Mouse (Mus musculus): ENCODE results near the gene Rpl27a. TPM values are rescaled to one million over a fixed set of nuclear protein-coding genes. Genes with fewer than 3 reads are reported as not detected.

Rpl27a gene
- polyA plus RNA-seq, 1 experiment: 436 TPM

- H3K4me1 ChIP-seq (replicated peaks; ENCODE audit: control insufficient read depth, insufficient read depth, low read length): peaks cover 2% of the 10 kb centered on the region; the same call in 1 of the 2 replicates
- H3K4me3 ChIP-seq (ENCODE audit: control insufficient read depth, insufficient read depth, low read length): no peak overlapping the region
- no peak overlapping the region for H3K27ac ChIP-seq (ENCODE audit: control insufficient read depth, insufficient read depth, low read length)
- no peaks in the 10 kb centered on the region for H3K27me3 ChIP-seq (ENCODE audit: control insufficient read depth, insufficient read depth, low read length)
- H3K36me3 ChIP-seq (ENCODE audit: control insufficient read depth, insufficient read depth, low read length): no peaks in the 10 kb centered on the region
- DNase-seq: no peak
- TF ChIP-seq CTCF (IDR thresholded peaks at IDR 0.05; ENCODE audit: borderline replicate concordance, control insufficient read depth, extremely low read depth, insufficient read depth, low read length, poor library complexity) (no peak), POLR2A (IDR thresholded peaks at IDR 0.05; ENCODE audit: control insufficient read depth, extremely low read depth, insufficient read depth, low read length, poor library complexity) (no peak)
Measured at GRCm38 (mm10) chr7:109566327-109566726, 47.4 kb downstream of the Rpl27a start.

- no peak for DNase-seq
- H3K4me1 ChIP-seq (replicated peaks; ENCODE audit: control insufficient read depth, insufficient read depth, low read length): peaks cover 2% of the 10 kb centered on the region; the same call in 1 of the 2 replicates
- WGBS: 93% methylated on average over 11 of the region's 11 CpGs
- no peak overlapping the region for H3K4me3 ChIP-seq (ENCODE audit: control insufficient read depth, insufficient read depth, low read length)
- H3K36me3 ChIP-seq (ENCODE audit: control insufficient read depth, insufficient read depth, low read length): no peaks in the 10 kb centered on the region
- no peaks in the 10 kb centered on the region for H3K27me3 ChIP-seq (ENCODE audit: control insufficient read depth, insufficient read depth, low read length)
- TF ChIP-seq POLR2A (IDR thresholded peaks at IDR 0.05; ENCODE audit: control insufficient read depth, extremely low read depth, insufficient read depth, low read length, poor library complexity): no peak
- TF ChIP-seq CTCF (IDR thresholded peaks at IDR 0.05; ENCODE audit: borderline replicate concordance, control insufficient read depth, extremely low read depth, insufficient read depth, low read length, poor library complexity): no peak
- H3K27ac ChIP-seq (ENCODE audit: control insufficient read depth, insufficient read depth, low read length): no peak overlapping the region
Measured at GRCm38 (mm10) chr7:109566841-109567768, 48.2 kb downstream of the Rpl27a start.

GRCm38 (mm10) chr7:109568391-109568892, 49.5 kb downstream of the Rpl27a start:
- 93% methylated on average over 4 of the region's 4 CpGs for WGBS
- Histone ChIP-seq H3K4me3 (ENCODE audit: control insufficient read depth, insufficient read depth, low read length) (no peak overlapping the region), H3K36me3 (ENCODE audit: control insufficient read depth, insufficient read depth, low read length) (no peaks in the 10 kb centered on the region), H3K27me3 (ENCODE audit: control insufficient read depth, insufficient read depth, low read length) (no peaks in the 10 kb centered on the region), H3K4me1 (replicated peaks; ENCODE audit: control insufficient read depth, insufficient read depth, low read length) (no peaks in the 10 kb centered on the region), H3K27ac (ENCODE audit: control insufficient read depth, insufficient read depth, low read length) (no peak overlapping the region)
- no peak for DNase-seq
- no peak for TF ChIP-seq CTCF (IDR thresholded peaks at IDR 0.05; ENCODE audit: borderline replicate concordance, control insufficient read depth, extremely low read depth, insufficient read depth, low read length, poor library complexity)
- no peak for TF ChIP-seq POLR2A (IDR thresholded peaks at IDR 0.05; ENCODE audit: control insufficient read depth, extremely low read depth, insufficient read depth, low read length, poor library complexity)

Other genes starting within 250 kb of the Rpl27a start
- gene Stk33, start 80.1 kb upstream of the Rpl27a start, polyA plus RNA-seq (2012; rRNA removed): 0.43 and 0.73 TPM in 2 replicates
- 0.48 and 0.49 TPM in 2 replicates for gene Trim66, start 11.0 kb upstream of the Rpl27a start, polyA plus RNA-seq (2012; rRNA removed)
- gene St5, start 184.5 kb downstream of the Rpl27a start, polyA plus RNA-seq (2012; rRNA removed): 20.8 and 21.7 TPM in 2 replicates
- 13.8 and 14.6 TPM in 2 replicates for gene Akip1, start 184.5 kb downstream of the Rpl27a start, polyA plus RNA-seq (2012; rRNA removed)
- 0.20 and 0.43 TPM in 2 replicates for gene BC051019, start 204.7 kb downstream of the Rpl27a start, polyA plus RNA-seq (2012; rRNA removed)
- gene Ascl3, start 212.6 kb downstream of the Rpl27a start, polyA plus RNA-seq (2012; rRNA removed): 0.70 and 1.1 TPM in 2 replicates
- 38.8 and 45.3 TPM in 2 replicates for gene Tmem9b, start 233.7 kb downstream of the Rpl27a start, polyA plus RNA-seq (2012; rRNA removed)